In genomic region chr11:42423231-42423630, GRCm38 (mm10) we compare ENCODE assay signal across 8 mouse cellular contexts. TPM values are rescaled to one million over a fixed set of nuclear protein-coding genes. Genes with fewer than 3 reads are reported as not detected.
DNase-seq lines count a peak whose midpoint lies in the region; ATAC-seq lines count a peak whose summit lies in the region.

No protein-coding gene starts in this region.

- ATAC-seq in granulocyte monocyte progenitor cell, adult 5-6 weeks (replicated peaks; ENCODE audit: poor library complexity, severe bottlenecking): no peak

- peak; percentile 34 for DNase-seq in gastrocnemius, postnatal 10 days
- no peak for DNase-seq in gastrocnemius, postnatal 25 days
- DNase-seq in thymus, postnatal 4 days: peak; percentile 36
- DNase-seq in thymus, postnatal 14 days: no peak
- DNase-seq in embryo, embryonic 10.5 days (ENCODE audit: low spot score): peak; percentile 74
- DNase-seq in hindlimb bud, embryonic 11.5 days (ENCODE audit: extremely low spot score, low read depth, low spot score): peak; percentile 12
- DNase-seq in neural tube, embryonic 10.5 days (ENCODE audit: extremely low spot score, low spot score): peak; percentile 26

RNA-seq across cellular contexts. Expression of gene Gabrb2, which starts 3.7 kb away (rescaled TPM):
- 1 to 10 TPM; 1.3 to 1.5 TPM for total RNA-seq in gastrocnemius, postnatal 10 days (2021)
- 1 to 10 TPM in 1 of 2 experiments, under 1 TPM in 1; 0.36 to 1.3 TPM for total RNA-seq in gastrocnemius, postnatal 25 days (2021)
- total RNA-seq in granulocyte monocyte progenitor cell, adult 5-6 weeks (2014; fragmentation: Nextera tagmentation): not detected in 2 replicates
- total RNA-seq in granulocyte monocyte progenitor cell, adult 5-6 weeks (2017): not detected in 2 replicates

Comparison
In these comparisons a context has a peak if more than half of its experiments do, and no peak if none do; other contexts are left out.
1. DNase-seq: peak in gastrocnemius, postnatal 10 days (single experiment), thymus, postnatal 4 days (single experiment), embryo, embryonic 10.5 days (single experiment), hindlimb bud, embryonic 11.5 days (single experiment) and neural tube, embryonic 10.5 days (single experiment); none in gastrocnemius, postnatal 25 days (single experiment) and thymus, postnatal 14 days (single experiment).